Mouse (Mus musculus) monocyte, adult 5-6 weeks (primary cell): Measurements from ENCODE around the gene Gm20708. TPM values are rescaled to one million over a fixed set of nuclear protein-coding genes. Genes with fewer than 3 reads are reported as not detected.

Experiments
- ATAC-seq: fragments of 153-309, 156-312 bp; replicated peaks from 2 replicates; pipeline ENCODE4 v1.8.0; 2017; ENCODE audit warnings: mild to moderate bottlenecking; ENCODE audit not compliant: low TSS enrichment, insufficient number of reproducible peaks, severe bottlenecking, poor library complexity, low FRiP score
- total RNA-seq: library from RNA; stranded (forward); fragments of 200-1000, 200-491, 200-594 nt; gene quantifications from 3 replicates; pipeline ENCODE4 v1.2.3, GENCODE M21; 2017

Gm20708 gene
- 3.7 to 10.5 TPM (median 5.6 TPM) in 3 replicates for total RNA-seq

- peak; percentile 36 for ATAC-seq
These were observed at the start of gene Gm20708, which contains the start of gene Syngr2 for GRCm38 (mm10) chr11:117809407-117810311. Gene Gm20708 (plus strand): TSS chr11:117809668. Gene Syngr2 (plus strand): TSS chr11:117809668.

- no peak for ATAC-seq
These were observed 48.9 kb upstream of the Gm20708 start for GRCm38 (mm10) chr11:117760374-117761119.

- ATAC-seq: no peak
These were observed 47.7 kb upstream of the Gm20708 start for GRCm38 (mm10) chr11:117761801-117762200.

- no peak for ATAC-seq
These were observed 47.2 kb upstream of the Gm20708 start for GRCm38 (mm10) chr11:117762246-117762645.

- no peak for ATAC-seq
These were observed 45.1 kb upstream of the Gm20708 start for GRCm38 (mm10) chr11:117764319-117764718.

- ATAC-seq: no peak
These were observed 44.1 kb upstream of the Gm20708 start for GRCm38 (mm10) chr11:117765361-117765760.

GRCm38 (mm10) chr11:117766275-117766674 is 43.2 kb upstream of the Gm20708 start:
- no peak for ATAC-seq

- 0 out of 2 replicates have a peak, but pooled peaks have one; percentile 7 for ATAC-seq
These were observed 40.5 kb upstream of the Gm20708 start for GRCm38 (mm10) chr11:117768725-117769682.

- no peak for ATAC-seq
These were observed 39.8 kb upstream of the Gm20708 start for GRCm38 (mm10) chr11:117769683-117770047.

- no peak for ATAC-seq
These were observed 39.1 kb upstream of the Gm20708 start for GRCm38 (mm10) chr11:117770407-117770806.

- ATAC-seq: no peak
These were observed 37.1 kb upstream of the Gm20708 start for GRCm38 (mm10) chr11:117772352-117772751.

- no peak for ATAC-seq
These were observed 34.5 kb upstream of the Gm20708 start for GRCm38 (mm10) chr11:117774925-117775324.

GRCm38 (mm10) chr11:117775540-117775939 is 33.9 kb upstream of the Gm20708 start:
- no peak for ATAC-seq

- no peak for ATAC-seq
These were observed 33.2 kb upstream of the Gm20708 start for GRCm38 (mm10) chr11:117776085-117776792.

- no peak for ATAC-seq
These were observed 32.4 kb upstream of the Gm20708 start for GRCm38 (mm10) chr11:117777111-117777510.

- no peak for ATAC-seq
These were observed 31.4 kb upstream of the Gm20708 start for GRCm38 (mm10) chr11:117778031-117778430.

GRCm38 (mm10) chr11:117778851-117779433 is 30.5 kb upstream of the Gm20708 start:
- ATAC-seq: peak; percentile 0; the same call in 1 of the 2 replicates
